ENCODE assay signal across 19 mouse cellular contexts in the genomic region with DNA sequence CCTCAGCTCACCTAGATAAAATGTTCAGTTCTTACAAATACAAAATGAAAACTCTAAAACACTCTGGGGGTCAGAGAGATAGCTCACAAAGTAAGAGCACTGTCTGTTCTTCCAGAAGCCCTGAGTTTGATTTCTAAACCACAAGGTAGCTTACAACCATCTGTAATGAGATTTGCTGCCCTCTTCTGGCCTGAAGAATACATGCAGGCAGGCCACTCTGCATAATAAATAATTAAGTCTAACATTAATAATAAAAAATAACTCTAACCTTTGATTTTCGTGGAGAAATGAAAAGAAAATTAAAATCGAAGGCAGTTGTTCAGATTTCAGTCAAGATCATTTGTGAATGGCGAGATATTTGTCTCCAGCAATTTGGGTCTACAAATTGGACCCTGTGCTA.
A peak's percentile ranks its signal among the peaks of the same experiment; 100 is the strongest.
DNase-seq lines count a peak whose midpoint lies in the region; ATAC-seq and TF ChIP-seq lines count a peak whose summit lies in the region.
"Had no signal": no experiment of that assay in that cellular context is flagged by ENCODE, and none has a peak within 500 bp of the region (broad histone marks: within the 10 kb centered on the region; RNA-seq: fewer than 3 reads in every experiment).

No protein-coding gene starts in this region.

- H3K4me1 ChIP-seq in embryonic facial prominence, embryonic 11.5 days (ENCODE audit: control insufficient read depth, insufficient read depth, low read length) = no peaks in the 10 kb centered on the region
- no peaks in the 10 kb centered on the region for H3K4me1 ChIP-seq in embryonic facial prominence, embryonic 10.5 days
- no peaks in the 10 kb centered on the region for H3K4me1 ChIP-seq in cerebellum, adult 2 months (ENCODE audit: control insufficient read depth, insufficient read depth, low read length)
- H3K4me1 ChIP-seq: heart, embryonic 13.5 days; limb, embryonic 15.5 days had no signal

- no peaks in the 10 kb centered on the region for H3K36me3 ChIP-seq in embryonic facial prominence, embryonic 11.5 days (replicated peaks; ENCODE audit: control insufficient read depth, insufficient read depth, low read depth, low read length)
- no peaks in the 10 kb centered on the region for H3K36me3 ChIP-seq in embryonic facial prominence, embryonic 10.5 days (replicated peaks)
- H3K36me3 ChIP-seq: heart, embryonic 13.5 days; limb, embryonic 15.5 days had no signal

- no peak overlapping the region for H3K4me3 ChIP-seq in embryonic facial prominence, embryonic 11.5 days (ENCODE audit: low read depth, low read length)
- no peak overlapping the region for H3K4me3 ChIP-seq in embryonic facial prominence, embryonic 10.5 days
- no peak overlapping the region for H3K4me3 ChIP-seq in left cerebral cortex, adult 2 months
- H3K4me3 ChIP-seq in cerebellum, adult 2 months (replicated peaks; ENCODE audit: insufficient read depth, low read depth, low read length) = no peak overlapping the region
- H3K4me3 ChIP-seq: heart, embryonic 13.5 days; limb, embryonic 15.5 days had no signal

- peak; percentile 41 for TF ChIP-seq CTCF in left cerebral cortex, adult 2 months (IDR thresholded peaks at IDR 0.05)
- TF ChIP-seq CTCF in cerebellum, adult 2 months (IDR thresholded peaks at IDR 0.05; ENCODE audit: borderline replicate concordance, insufficient read depth, low read depth, low read length) = no peak

- intact Hi-C loops in left cerebral cortex, adult 2 months (cut with DNase I) = no loop called here
- intact Hi-C loops in left cerebral cortex, postnatal 14 days (cut with DNase I) = no loop called here

- H3K9me3 ChIP-seq in embryonic facial prominence, embryonic 11.5 days (replicated peaks; ENCODE audit: control insufficient read depth, low read length) = no peaks in the 10 kb centered on the region
- H3K9me3 ChIP-seq in embryonic facial prominence, embryonic 10.5 days = no peaks in the 10 kb centered on the region
- H3K9me3 ChIP-seq: heart, embryonic 13.5 days; limb, embryonic 15.5 days had no signal

- peak; percentile 7 for DNase-seq in embryonic facial prominence, embryonic 11.5 days (ENCODE audit: low spot score)
- DNase-seq in embryonic facial prominence, embryonic 10.5 days (ENCODE audit: low spot score) = no peak
- DNase-seq in left cerebral cortex, adult 2 months (ENCODE audit: extremely low spot score in 1 of 2, low spot score in 2 of 2) = no peak
- no peak for DNase-seq in left cerebral cortex, postnatal 14 days (ENCODE audit: low spot score in 2 of 2)
- DNase-seq in 3T3-L1 (ENCODE audit: low read depth, low spot score) (peak; percentile 20), NIH3T3 (ENCODE audit: low read depth) (peak; percentile 4)
- no peak for DNase-seq in cerebellum, adult 2 months
- no peak for DNase-seq in cerebellum, adult 18-20 months
- DNase-seq: B cell, adult 2 months; cerebellum, adult 11 months; embryo, embryonic 11 days; gastrocnemius, postnatal 36 days; lung, postnatal 14 days; right cerebral cortex, postnatal 14 days had no signal

- no peak for ATAC-seq in embryonic facial prominence, embryonic 11.5 days (replicated peaks; ENCODE audit: insufficient number of reproducible peaks, low FRiP score, low TSS enrichment, low read depth)
- ATAC-seq: forebrain, embryonic 16.5 days; inflammation-experienced regulatory T-cells, adult 6 months had no signal

- H3K4me2 ChIP-seq in embryonic facial prominence, embryonic 11.5 days (ENCODE audit: low read depth, low read length) = no peak overlapping the region
- H3K4me2 ChIP-seq: heart, embryonic 13.5 days; limb, embryonic 15.5 days; midbrain, embryonic 11.5 days had no signal

- no peak overlapping the region for H3K27ac ChIP-seq in embryonic facial prominence, embryonic 11.5 days (replicated peaks; ENCODE audit: low read depth, low read length)
- no peak overlapping the region for H3K27ac ChIP-seq in embryonic facial prominence, embryonic 10.5 days (replicated peaks)
- H3K27ac ChIP-seq in left cerebral cortex, adult 2 months = no peak overlapping the region
- no peak overlapping the region for H3K27ac ChIP-seq in cerebellum, adult 2 months (ENCODE audit: insufficient read depth, low read length)
- H3K27ac ChIP-seq: heart, embryonic 13.5 days; limb, embryonic 15.5 days had no signal

- no peak overlapping the region for H3K9ac ChIP-seq in embryonic facial prominence, embryonic 11.5 days (replicated peaks; ENCODE audit: low read length)
- H3K9ac ChIP-seq: heart, embryonic 13.5 days; limb, embryonic 15.5 days had no signal

- 64% methylated on average over 3 of the region's 3 CpGs for WGBS in embryonic facial prominence, embryonic 11.5 days
- WGBS in embryonic facial prominence, embryonic 10.5 days = 59% methylated on average over 3 of the region's 3 CpGs
- 66% methylated on average over 3 of the region's 3 CpGs for WGBS in cerebellum, adult 2 months

- TF ChIP-seq POLR2A in cerebellum, adult 2 months (IDR thresholded peaks at IDR 0.05; ENCODE audit: borderline replicate concordance, insufficient read depth, low read length) = no peak

- no peaks in the 10 kb centered on the region for H3K27me3 ChIP-seq in embryonic facial prominence, embryonic 11.5 days (ENCODE audit: control insufficient read depth, insufficient read depth, low read length)
- no peaks in the 10 kb centered on the region for H3K27me3 ChIP-seq in embryonic facial prominence, embryonic 10.5 days (replicated peaks; ENCODE audit: low read depth, poor library complexity, severe bottlenecking)
- H3K27me3 ChIP-seq in cerebellum, adult 2 months (ENCODE audit: control insufficient read depth, insufficient read depth, low read length) = no peaks in the 10 kb centered on the region
- H3K27me3 ChIP-seq: heart, embryonic 13.5 days; limb, embryonic 15.5 days had no signal

Comparison
In these comparisons a context has a peak if more than half of its experiments do, and no peak if none do; other contexts are left out.
1. DNase-seq: peak in embryonic facial prominence, embryonic 11.5 days (single experiment), 3T3-L1 (single experiment) and NIH3T3 (single experiment); none in embryonic facial prominence, embryonic 10.5 days (single experiment), left cerebral cortex, adult 2 months (0 of 2), left cerebral cortex, postnatal 14 days (0 of 2), cerebellum, adult 2 months (0 of 2) and cerebellum, adult 18-20 months (0 of 2).